Mouse (Mus musculus) v-Abl transformed pro-B cells (cell line): ENCODE data around the gene Lrmda.

Experiments used
- in situ Hi-C, 2 experiments: fragments of 400-800 bp; cut with MboI; formaldehyde crosslinking; loops; one replicate each; pipeline ENCODE4 v1.15.1; 2025; ENCODE audit not compliant: unreplicated experiment in 2 of 2

Lrmda gene

GRCm38 (mm10) chr14:22037498-22038131 is 18.1 kb downstream of the Lrmda start:
- in situ Hi-C loops: no loop called here

- in situ Hi-C loops: no loop called here
Observed at GRCm38 (mm10) chr14:22042146-22042545, 22.6 kb downstream of the Lrmda start.

- in situ Hi-C loops: no loop called here
Observed at GRCm38 (mm10) chr14:22043420-22043819, 23.9 kb downstream of the Lrmda start.

GRCm38 (mm10) chr14:22046262-22046856 is 26.8 kb downstream of the Lrmda start:
- in situ Hi-C loops: no loop called here

GRCm38 (mm10) chr14:22048068-22048899 is 28.8 kb downstream of the Lrmda start:
- in situ Hi-C loops: no loop called here

DNA sequence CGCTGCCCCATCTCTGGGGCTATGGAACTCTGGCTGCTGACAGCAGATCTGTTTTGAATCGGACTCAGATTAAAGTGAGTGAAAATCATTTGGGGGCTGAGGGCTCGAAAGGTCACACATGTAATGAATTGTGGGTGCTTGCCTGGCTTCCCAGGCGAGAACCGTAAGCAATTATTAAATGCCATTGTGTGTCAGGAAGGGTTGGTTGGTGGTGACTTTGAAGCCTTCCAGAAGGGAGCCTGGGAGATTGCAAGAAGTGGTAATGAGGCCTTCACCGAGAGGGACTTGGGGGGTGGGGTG is 29.3 kb downstream of the Lrmda start:
- in situ Hi-C loops: no loop called here

DNA sequence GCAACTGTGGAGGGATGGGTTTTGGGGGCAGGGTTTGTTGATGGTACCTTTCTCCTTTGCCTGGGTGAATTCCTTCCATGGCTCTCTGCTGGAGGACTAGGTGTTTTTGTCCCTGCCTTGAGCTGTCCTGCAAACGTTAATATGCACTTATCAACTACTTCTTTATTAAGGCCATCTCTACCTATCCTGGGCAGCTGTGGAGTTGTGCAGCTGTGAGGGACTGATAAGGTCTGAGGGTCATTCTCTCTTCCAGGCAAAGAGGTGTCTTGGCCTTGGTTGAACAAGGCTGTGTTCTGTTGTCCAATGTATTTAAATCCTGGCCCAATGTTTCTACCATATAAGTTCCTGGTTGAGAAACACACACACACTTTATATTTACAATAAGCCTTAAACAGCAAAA is 29.8 kb downstream of the Lrmda start:
- in situ Hi-C loops: no loop called here

DNA sequence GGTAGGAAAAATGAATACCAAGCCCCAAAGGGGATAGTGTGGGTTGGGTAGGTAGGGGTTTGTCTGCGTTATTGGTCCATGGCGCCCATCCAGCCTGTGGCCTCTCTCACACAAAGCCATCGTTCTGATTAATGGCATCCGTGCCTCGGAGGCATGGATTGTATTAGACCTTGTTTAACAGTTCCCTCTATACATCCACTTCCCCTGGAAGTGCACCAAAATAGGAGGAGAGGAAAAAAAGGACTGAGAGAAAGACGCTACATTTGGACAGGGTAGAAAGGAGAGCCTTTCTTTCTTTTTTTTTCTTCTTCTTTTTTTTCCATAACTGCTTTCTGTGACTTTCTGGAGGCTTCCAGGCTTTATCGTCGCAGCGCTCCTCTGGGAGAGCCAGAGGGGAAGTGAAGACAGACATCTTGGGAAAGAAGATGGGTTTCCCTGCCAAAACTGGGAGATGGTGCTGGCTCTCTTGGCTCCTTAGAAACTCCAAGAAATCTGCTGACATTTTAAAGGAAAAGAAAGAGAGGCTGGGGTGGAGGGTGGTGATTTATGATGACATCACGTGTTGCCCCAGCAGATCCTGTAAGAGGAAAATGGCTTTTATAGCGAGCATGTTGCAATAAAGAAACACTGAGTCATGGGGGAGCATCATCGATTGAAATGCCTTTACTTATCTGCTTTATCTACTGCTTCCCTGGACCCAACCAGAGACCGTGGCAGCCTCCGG is 32.6 kb downstream of the Lrmda start:
- in situ Hi-C loops: no loop called here

GRCm38 (mm10) chr14:22055630-22056029 is 36.1 kb downstream of the Lrmda start:
- in situ Hi-C loops: no loop called here

DNA sequence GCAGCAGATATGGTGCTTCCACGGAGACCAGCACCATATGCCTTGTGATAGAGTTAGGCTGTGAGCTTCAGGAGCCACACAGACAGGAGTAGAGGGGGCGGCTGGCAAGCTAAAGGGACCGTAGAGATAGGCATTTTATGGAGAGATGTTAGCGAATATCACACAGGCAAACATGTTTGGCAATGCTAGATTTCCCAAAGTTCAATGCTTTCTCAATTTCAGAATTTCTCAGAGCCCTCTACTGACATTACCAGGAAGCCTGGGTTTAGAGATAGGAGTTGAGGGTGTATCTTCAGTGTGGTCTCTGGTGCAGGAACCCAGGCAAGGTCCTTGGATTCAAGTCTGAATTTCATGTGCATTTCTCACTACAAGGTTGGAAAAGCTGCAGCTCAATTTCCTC is 36.7 kb downstream of the Lrmda start:
- in situ Hi-C loops: no loop called here

GRCm38 (mm10) chr14:22058729-22059128 is 39.2 kb downstream of the Lrmda start:
- in situ Hi-C loops: no loop called here

- in situ Hi-C loops: no loop called here
Observed at GRCm38 (mm10) chr14:22059348-22059861, 39.9 kb downstream of the Lrmda start.

DNA sequence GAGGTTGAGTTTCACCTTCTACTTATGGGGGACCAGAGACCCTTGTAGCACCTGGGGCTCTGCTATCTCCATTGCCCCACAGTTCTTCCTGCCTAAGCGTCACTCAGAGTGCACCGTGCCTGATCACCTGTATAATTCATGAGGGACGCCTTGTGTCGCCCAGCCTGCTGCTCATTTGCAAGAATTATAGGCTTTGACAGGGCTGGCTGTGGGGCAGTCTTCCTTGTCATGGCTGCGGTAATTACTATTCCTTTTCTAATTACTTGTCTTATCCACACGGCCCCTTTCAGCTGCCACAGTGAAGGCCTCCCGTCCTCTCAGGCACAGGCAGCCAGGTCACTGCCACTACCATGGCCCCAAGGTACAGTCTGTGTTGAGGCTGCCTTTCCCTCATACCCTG is 41.3 kb downstream of the Lrmda start:
- in situ Hi-C loops: no loop called here

GRCm38 (mm10) chr14:22062117-22062855 is 42.8 kb downstream of the Lrmda start:
- in situ Hi-C loops: no loop called here

GRCm38 (mm10) chr14:22069169-22069568 is 49.7 kb downstream of the Lrmda start:
- in situ Hi-C loops: no loop called here

- in situ Hi-C loops: no loop called here
Observed at GRCm38 (mm10) chr14:22073385-22073784, 53.9 kb downstream of the Lrmda start.

DNA sequence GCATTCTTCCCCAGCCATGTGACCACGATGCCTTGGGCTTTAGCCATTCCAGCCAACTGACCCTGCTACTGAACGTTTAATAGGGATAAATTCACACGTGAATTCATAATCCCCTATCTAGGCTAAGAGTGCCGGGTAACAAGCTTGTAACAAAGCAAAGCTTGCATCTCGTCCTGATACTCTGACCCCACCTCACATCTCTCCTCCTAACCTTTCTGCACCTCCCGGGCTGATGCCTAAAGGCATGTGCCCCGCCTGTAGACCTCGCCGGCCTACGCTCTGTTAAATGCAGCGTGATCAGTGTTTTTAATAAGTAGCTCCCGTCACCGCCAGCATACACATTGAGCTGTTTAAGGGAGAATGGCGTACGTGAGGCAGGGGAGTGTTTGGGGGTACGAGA is 54.7 kb downstream of the Lrmda start:
- in situ Hi-C loops: no loop called here

- in situ Hi-C loops: no loop called here
Observed at GRCm38 (mm10) chr14:22083931-22084330, 64.4 kb downstream of the Lrmda start.

GRCm38 (mm10) chr14:22085411-22085810 is 65.9 kb downstream of the Lrmda start:
- in situ Hi-C loops: no loop called here

DNA sequence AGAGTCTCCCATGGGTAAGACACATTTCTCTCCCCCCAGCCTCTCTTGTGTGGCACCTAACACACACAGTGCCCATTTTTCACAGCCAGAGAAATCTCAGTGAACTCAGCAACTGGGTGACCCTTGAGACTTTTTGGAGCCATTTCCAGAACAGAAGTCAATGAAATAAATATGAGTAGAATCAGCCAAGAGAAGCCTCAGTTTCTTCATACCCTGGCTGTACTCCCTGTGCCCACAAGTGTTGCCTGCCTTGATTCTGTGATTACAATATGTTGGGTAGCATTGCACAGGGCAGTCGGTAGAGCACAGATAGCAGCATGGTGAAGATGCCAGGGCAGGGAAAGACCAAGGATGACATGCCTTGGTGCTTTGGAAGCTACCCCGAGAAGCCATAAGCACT is 69.1 kb downstream of the Lrmda start:
- in situ Hi-C loops: no loop called here
